Mouse (Mus musculus) right cerebral cortex, postnatal 36 days (tissue): ENCODE measurements around the gene Srsf7.
"Not testable (repeated sequence)": the region's sequence is repeated elsewhere in the genome, so short reads cannot be mapped to it uniquely, and the experiment has no call there.

ENCODE experiments used
- DNase-seq, 2 experiments: peaks; one replicate each; pipeline ENCODE4 v3.0.0; 2022; ENCODE audit warnings: low spot score in 2 of 2, mixed read lengths in 1 of 2

Gene Srsf7

GRCm38 (mm10) chr17:80206671-80207581 is at the start of gene Srsf7, which contains the start of gene Ttc39d:
TSS of gene Srsf7 (minus strand) at chr17:80207307.
TSS of gene Ttc39d (plus strand) at chr17:80207460.
- peak; percentile 95 to 97 for DNase-seq

- DNase-seq: no peak
Measured at GRCm38 (mm10) chr17:80255208-80255607, 48.1 kb upstream of the Srsf7 start.

DNA sequence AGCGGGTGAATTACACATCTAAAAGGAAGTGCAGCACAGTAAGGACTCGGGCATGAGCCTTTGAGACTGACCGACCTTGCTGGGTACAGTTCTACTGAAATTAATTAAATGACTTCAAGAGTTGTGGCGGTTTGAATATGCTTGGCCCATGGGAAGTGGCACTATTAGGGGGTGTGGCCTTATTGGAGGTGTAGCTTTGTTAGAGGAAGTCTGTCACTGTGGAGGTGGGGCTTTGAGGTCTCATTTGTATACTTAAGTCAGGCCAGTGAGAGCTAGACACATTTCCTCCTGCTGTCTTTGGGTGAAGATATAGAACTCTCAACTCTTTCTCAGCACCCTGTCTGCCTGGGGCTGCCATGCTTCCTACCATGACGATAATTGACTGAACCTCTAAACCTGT is 47.3 kb upstream of the Srsf7 start:
- DNase-seq: no peak

DNA sequence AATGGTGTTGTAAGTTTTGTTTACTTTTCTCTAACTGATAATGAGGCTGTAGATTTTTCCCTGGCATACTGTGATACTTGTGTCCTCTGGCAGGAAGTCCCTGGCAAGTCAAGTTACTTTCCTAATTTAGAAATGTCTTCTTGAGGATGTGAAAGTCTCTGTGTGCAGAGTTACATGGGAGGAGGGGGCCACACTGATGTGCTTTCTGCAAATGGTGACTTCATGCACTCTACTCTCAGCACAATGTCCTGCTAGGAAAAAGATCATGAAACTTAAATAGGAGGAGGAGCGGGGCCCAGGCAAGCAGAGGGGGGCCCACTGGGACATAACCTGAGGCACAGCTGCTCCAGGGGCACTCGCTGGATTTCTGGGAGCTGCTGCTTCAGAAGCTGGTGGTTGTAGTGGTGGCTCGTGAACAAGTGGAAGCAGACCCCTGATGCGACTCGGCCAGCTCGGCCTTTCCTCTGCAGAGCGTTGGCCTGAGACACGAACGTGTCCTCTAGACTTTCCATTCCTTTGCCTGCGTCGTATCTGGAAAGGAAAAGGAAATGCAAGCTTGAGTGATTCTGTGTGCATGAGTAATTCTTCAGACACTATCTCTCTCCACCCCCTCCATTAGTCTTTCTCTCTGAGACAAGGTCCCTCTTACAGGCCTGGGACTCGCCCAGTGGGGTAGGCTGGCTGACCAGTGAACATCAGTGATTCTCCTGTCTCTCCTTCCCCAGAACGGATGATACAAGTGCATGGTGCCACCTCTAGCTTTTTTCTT is 45.8 kb upstream of the Srsf7 start:
- no peak for DNase-seq

GRCm38 (mm10) chr17:80243116-80243515 is 36.0 kb upstream of the Srsf7 start:
- DNase-seq: no peak

DNA sequence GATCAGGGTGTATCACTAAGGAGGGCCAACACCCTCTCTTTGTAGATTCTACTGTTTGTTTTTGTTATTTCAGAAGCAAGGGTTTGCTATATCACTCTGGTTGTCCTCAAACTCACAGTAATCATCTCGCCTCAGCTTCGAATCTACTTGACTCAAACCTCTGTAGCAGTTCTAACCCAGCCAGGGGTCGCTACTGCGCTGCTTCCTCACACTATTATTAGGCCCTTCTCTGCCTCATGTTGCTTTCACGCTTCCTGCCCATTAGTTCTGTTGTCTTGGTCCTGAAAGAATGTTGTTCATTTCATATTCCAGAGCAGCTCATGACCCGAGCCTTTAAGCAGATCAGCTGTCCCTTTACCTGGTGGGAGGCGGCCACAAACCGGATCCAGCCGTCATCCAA is 34.5 kb upstream of the Srsf7 start:
- no peak for DNase-seq

- no peak for DNase-seq
Measured at GRCm38 (mm10) chr17:80237475-80237874, 30.4 kb upstream of the Srsf7 start.

DNA sequence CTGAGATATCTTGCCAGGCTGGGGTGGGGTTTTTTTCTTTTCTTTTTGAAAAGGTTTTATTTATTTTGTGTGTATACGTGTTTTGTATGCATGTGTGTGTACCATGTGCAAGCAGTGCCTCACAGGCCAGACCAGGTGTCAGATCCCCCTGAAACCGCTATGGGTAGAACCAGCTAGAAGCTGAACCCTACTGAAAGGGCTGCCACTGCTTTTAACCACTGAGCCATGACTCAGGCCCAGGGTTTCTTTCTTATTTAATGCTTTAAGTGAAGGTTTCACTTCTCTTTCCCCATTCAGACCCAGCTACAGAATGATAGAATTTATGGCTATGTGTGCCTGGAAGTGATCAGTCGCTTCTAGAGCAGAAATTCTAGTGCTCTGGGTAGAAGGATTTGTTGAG is 29.7 kb upstream of the Srsf7 start:
- DNase-seq: no peak

GRCm38 (mm10) chr17:80235477-80235876 is 28.4 kb upstream of the Srsf7 start:
- no peak for DNase-seq

DNA sequence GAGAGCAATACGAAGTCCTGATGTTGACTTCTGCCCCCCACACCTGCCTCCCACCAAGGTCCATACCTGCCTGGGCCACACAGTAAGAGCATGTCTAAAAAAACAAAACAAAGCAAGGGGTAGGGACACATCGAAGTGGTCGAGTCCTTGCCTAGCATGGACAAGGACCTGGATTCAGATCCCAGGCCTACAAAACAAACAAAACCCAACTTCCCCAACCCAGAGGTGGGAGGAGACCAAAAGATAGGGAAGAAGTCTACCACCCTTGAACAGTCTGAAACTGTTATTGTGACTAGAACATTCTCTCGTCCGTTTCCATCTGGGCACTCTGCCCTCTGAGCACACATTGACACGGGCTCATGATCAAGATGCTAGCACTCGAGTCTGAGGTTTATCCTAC is 27.3 kb upstream of the Srsf7 start:
- DNase-seq: no peak

- no peak for DNase-seq
Measured at GRCm38 (mm10) chr17:80233844-80234243, 26.7 kb upstream of the Srsf7 start.

DNA sequence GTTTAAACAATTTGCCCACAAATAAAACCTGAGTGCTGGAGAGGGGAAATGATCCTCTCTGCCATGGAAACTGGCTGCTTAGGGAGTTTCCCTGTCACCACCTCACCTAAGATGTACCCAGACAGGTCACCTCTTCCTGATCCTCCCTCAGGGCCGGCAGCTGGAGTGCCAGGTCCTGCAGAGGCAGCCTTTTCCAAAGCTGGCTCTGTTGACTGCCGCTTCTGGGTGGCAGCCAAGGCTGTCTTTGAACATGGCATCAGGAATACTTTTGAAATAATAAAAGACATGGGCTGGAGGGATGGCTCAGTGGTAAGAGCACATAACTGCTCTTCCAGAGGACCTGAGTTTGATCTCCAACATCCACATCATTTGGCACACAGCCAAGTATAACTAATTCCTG is 22.3 kb upstream of the Srsf7 start:
- no peak for DNase-seq

- DNase-seq: not testable (repeated sequence)
Measured at GRCm38 (mm10) chr17:80225142-80225541, 18.0 kb upstream of the Srsf7 start.

GRCm38 (mm10) chr17:80224326-80225116 is 17.4 kb upstream of the Srsf7 start, which contains the start of gene Gemin6:
TSS of gene Gemin6 (plus strand) at chr17:80224441.
- DNase-seq: peak; percentile 80 to 91

DNA sequence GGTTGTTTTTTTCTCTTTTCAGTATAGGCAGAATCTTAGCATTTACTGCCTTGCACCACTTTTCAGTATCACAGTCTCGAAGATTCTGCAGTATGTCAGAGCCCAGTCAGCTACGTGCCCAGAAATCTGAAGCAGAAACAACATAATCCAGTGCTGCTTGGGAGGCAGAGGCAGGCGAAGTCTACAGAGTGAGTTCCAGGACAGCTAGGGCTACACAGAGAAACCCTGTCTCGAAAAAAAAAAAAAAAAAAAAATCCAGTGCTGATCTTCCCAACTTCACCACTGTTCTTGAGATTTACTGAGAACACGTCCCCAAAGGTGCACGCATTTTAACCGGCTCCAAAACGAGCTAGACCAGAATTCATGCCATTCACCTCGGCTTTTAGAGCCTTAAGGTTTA is 16.7 kb upstream of the Srsf7 start:
- no peak for DNase-seq

GRCm38 (mm10) chr17:80221890-80222628 is 15.0 kb upstream of the Srsf7 start:
- DNase-seq: no peak

DNA sequence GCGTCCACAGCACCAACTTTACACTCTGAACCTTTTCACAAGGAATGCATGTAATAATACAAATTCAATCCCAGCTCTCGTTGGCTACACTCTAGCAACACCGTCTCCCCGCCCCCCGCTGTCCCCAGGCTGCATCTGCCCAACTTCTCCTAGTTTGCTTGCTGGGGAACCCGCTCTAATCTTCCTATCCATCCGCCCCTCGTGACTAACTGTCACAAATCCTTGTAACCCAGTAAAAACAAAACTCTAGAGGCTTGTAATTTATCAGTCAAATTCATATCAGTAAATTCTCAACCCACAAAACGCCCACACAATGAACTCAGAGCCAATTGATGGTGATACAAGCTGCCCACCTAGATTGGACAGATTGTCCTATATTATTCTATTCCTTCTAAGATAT is 14.1 kb upstream of the Srsf7 start:
- DNase-seq: no peak

GRCm38 (mm10) chr17:80220131-80220530 is 13.0 kb upstream of the Srsf7 start:
- DNase-seq: no peak

DNA sequence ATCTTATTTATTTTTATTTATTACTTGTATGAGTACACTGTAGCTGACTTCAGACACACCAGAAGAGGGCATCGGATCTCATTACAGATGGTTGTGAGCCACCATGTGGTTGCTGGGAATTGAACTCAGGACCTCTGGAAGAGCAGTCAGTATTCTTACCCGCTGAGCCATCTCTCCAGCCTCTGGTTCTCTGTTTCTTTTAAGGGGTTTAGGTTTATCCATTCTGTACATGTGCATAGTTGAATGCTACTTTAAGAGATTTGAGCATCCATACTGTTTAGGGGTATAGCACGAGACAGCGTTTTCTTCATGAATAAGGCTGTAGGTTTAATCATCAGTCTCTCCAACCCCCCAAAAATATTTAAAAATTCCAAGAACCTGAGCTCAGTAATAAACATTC is 6.9 kb upstream of the Srsf7 start:
- DNase-seq: not testable (repeated sequence)

- no peak for DNase-seq
Measured at GRCm38 (mm10) chr17:80206301-80206670, 821 bp downstream of the Srsf7 start.

DNA sequence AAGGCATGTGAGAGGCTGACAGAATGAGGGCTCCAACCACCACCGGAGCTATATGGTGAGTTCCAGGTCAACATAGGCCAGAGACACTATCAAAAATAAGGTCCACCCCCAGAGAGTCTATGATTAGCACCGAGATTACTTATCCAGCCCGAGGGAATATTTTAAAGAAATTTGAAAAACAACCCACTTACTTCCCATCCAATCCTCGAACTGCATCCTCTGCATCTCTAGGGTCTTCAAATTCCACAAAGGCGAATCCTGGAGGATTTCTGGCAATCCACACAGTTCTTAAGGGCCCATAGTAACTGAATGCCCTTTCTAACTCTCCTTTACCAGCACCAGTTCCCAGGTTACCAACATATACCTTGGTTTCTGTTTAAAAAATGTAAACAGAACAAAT is 1.4 kb downstream of the Srsf7 start:
- DNase-seq: no peak
